Mouse (Mus musculus) layer of hippocampus, adult 2 months (tissue): Measurements from ENCODE around the gene Sell. TPM values are rescaled to one million over a fixed set of nuclear protein-coding genes. Genes with fewer than 3 reads are reported as not detected.

ENCODE experiments used
- DNase-seq, 2 experiments: peaks; one replicate each; pipeline ENCODE4 v3.0.0; 2022; ENCODE audit warnings: low spot score in 2 of 2
- H3K27ac ChIP-seq: fragments of 200-600 bp; 2 replicates; pipeline ENCODE4 v1.8.1; 2022
- H3K4me3 ChIP-seq: fragments of 200-600 bp; 2 replicates; pipeline ENCODE4 v1.8.1; 2022; ENCODE audit warnings: mild to moderate bottlenecking
- CTCF ChIP-seq: fragments of 200-600 bp; conservative IDR thresholded peaks from 2 replicates; pipeline ENCODE4 v1.8.1; 2022; ENCODE audit warnings: antibody characterized with exemption, mild to moderate bottlenecking, moderate library complexity
- total RNA-seq, 2 experiments: library from RNA; stranded (reverse); gene quantifications; 2 replicates each; pipeline ENCODE4 v1.2.3; 2021

The Sell gene
- total RNA-seq, 2 experiments from 2014 or later: 0.07 TPM; not detected in 1

GRCm38 (mm10) chr1:164083046-164083445 lies 21.3 kb downstream of the Sell start:
- no peak for TF ChIP-seq CTCF
- DNase-seq: no peak
- no peak overlapping the region for H3K27ac ChIP-seq
- H3K4me3 ChIP-seq: no peak overlapping the region

GRCm38 (mm10) chr1:164086797-164087196 lies 25.0 kb downstream of the Sell start:
- TF ChIP-seq CTCF: no peak
- Histone ChIP-seq H3K27ac (no peak overlapping the region), H3K4me3 (no peak overlapping the region)
- no peak for DNase-seq

DNA sequence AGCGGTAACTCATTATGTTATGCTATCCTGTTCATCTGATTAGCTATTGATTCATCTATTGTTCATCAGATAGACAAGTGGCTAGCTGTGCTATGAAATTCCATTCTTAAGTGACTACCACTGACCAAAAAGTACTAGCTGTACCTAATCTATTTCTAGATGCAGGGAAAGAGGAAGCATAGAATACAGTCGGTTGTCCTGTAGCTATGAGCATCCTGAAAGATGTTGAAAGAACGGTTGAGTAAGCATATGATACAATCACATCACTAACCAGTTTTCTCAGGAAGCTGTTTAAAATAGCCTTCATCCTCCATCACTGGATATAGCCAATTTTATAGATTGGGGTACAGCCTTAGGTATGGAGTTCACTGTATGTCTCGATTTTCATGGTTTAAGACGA lies 26.1 kb downstream of the Sell start:
- TF ChIP-seq CTCF: no peak
- no peak for DNase-seq
- Histone ChIP-seq H3K27ac (no peak overlapping the region), H3K4me3 (no peak overlapping the region)

GRCm38 (mm10) chr1:164096780-164097179 lies 35.0 kb downstream of the Sell start:
- Histone ChIP-seq H3K4me3 (no peak overlapping the region), H3K27ac (no peak overlapping the region)
- DNase-seq: no peak
- TF ChIP-seq CTCF: no peak

DNA sequence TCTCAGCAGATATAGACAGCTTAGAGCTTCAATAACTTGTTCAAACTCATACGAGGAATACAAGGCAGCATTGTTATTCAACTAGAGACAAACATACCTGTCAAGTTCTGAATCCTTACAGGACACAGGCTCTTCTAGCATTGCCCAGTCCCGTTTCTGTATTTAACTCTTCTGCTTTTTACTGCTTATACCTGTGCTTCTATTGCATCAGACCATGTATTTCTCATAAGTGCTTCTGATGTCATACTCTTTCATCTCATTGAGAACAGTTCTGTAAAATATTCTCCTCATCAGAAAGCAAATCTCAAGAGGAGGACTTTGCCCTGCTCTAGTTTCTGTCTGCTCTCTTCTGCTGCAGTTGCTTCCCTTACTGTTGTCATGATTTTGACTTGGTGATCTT lies 36.1 kb downstream of the Sell start:
- TF ChIP-seq CTCF: no peak
- no peak overlapping the region for H3K4me3 ChIP-seq
- no peak for DNase-seq
- H3K27ac ChIP-seq: no peak overlapping the region

GRCm38 (mm10) chr1:164098372-164098771 lies 36.6 kb downstream of the Sell start:
- Histone ChIP-seq H3K4me3 (no peak overlapping the region), H3K27ac (no peak overlapping the region)
- peak; percentile 1 to 18 for DNase-seq
- peak; percentile 12; the same call in 1 of the 2 replicates for TF ChIP-seq CTCF

DNA sequence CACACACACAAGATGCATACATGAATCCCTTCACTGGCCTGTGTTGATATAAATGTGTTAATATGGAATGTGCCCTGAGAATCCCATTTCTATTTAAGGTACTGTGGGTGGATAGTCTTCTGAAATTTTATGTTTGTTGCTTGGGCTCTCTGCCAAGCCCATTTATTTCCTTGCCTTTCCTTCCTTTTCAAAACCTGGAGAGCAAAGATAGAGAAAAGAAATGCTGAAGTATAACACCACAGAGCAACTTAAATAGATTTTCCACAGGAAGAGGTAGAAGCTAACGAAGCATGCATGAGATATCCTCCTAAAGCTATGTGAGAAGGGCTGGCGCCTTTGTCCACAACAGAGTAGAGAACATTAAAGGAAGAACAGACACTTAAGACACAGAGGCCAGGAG lies 48.0 kb downstream of the Sell start:
- Histone ChIP-seq H3K27ac (no peak overlapping the region), H3K4me3 (no peak overlapping the region)
- no peak for DNase-seq
- no peak for TF ChIP-seq CTCF

GRCm38 (mm10) chr1:164110591-164111329 lies 49.0 kb downstream of the Sell start:
- TF ChIP-seq CTCF: no peak
- no peak overlapping the region for H3K27ac ChIP-seq
- DNase-seq: no peak
- H3K4me3 ChIP-seq: no peak overlapping the region

DNA sequence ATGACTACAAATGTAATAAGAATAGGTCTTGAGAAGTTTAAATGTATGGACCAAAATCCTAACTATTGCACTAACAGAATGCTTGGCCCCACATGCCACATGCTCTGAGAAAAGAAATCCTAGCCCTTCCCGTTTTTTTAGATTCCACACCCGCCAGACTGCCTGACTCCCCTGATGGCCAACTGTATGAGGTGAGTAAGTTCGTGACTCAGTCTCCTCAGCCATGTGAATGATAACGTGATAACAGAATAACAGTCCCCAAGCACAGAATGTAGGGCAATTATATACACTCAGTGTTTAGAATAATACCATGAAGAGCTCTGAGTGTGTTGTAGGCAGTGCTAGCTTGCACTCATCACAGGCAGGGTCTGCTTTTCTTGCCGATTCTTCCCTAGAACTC lies 52.5 kb downstream of the Sell start:
- Histone ChIP-seq H3K27ac (no peak overlapping the region), H3K4me3 (no peak overlapping the region)
- DNase-seq: no peak
- TF ChIP-seq CTCF: no peak

- Histone ChIP-seq H3K27ac (no peak within 1 kb of the TSS), H3K4me3 (no peak within 1 kb of the TSS)
- DNase-seq: no peak
- no peak for TF ChIP-seq CTCF
Observed at GRCm38 (mm10) chr1:164114947-164115493, 53.2 kb downstream of the Sell start, which contains the start of gene Selp. Selp (plus strand) TSS chr1:164115264.

- Histone ChIP-seq H3K4me3 (no peak overlapping the region), H3K27ac (no peak overlapping the region)
- no peak for TF ChIP-seq CTCF
- no peak for DNase-seq
Observed at GRCm38 (mm10) chr1:164115647-164116046, 53.9 kb downstream of the Sell start.

DNA sequence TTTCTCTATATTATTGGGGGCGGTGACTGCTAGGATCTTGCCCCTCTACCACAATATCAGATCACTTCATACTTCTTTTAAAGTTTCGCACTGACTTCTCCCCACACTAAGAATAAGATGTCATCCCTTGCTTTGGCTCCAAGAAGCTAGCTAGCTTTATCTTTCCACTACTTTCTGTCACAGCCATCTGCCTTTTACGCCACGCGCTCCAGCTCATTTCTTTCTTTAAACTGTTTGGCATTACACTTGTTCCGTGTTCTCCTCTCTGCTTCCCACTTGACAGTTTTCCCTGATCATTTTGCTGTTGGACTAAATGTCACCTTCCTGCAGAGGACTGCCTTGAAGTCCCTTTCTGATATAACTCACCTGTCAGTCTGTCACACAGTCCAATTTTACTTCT lies 56.1 kb downstream of the Sell start:
- no peak for DNase-seq
- Histone ChIP-seq H3K4me3 (no peak overlapping the region), H3K27ac (no peak overlapping the region)
- no peak for TF ChIP-seq CTCF

- TF ChIP-seq CTCF: no peak
- no peak overlapping the region for H3K4me3 ChIP-seq
- no peak overlapping the region for H3K27ac ChIP-seq
- no peak for DNase-seq
Observed at GRCm38 (mm10) chr1:164119892-164120776, 58.4 kb downstream of the Sell start.
